Mouse (Mus musculus): ENCODE data around the gene Ppm1d. TPM values are rescaled to one million over a fixed set of nuclear protein-coding genes. Genes with fewer than 3 reads are reported as not detected.

Ppm1d gene
- polyA plus RNA-seq, 1 experiment, result 12.8 TPM

GRCm38 (mm10) chr11:85379091-85379490, 68.0 kb downstream of the Ppm1d start:
- Histone ChIP-seq H3K4me1 (replicated peaks; ENCODE audit: control insufficient read depth, insufficient read depth, low read length) (no peaks in the 10 kb centered on the region), H3K4me3 (ENCODE audit: control insufficient read depth, insufficient read depth, low read length) (no peak overlapping the region), H3K27ac (ENCODE audit: control insufficient read depth, insufficient read depth, low read length) (no peak overlapping the region), H3K36me3 (ENCODE audit: control insufficient read depth, insufficient read depth, low read length) (no peaks in the 10 kb centered on the region), H3K27me3 (ENCODE audit: control insufficient read depth, insufficient read depth, low read length) (no peaks in the 10 kb centered on the region)
- no peak for DNase-seq
- no peak for TF ChIP-seq CTCF (IDR thresholded peaks at IDR 0.05; ENCODE audit: borderline replicate concordance, control insufficient read depth, extremely low read depth, insufficient read depth, low read length, poor library complexity)
- no peak for TF ChIP-seq POLR2A (IDR thresholded peaks at IDR 0.05; ENCODE audit: control insufficient read depth, extremely low read depth, insufficient read depth, low read length, poor library complexity)
- WGBS, result 94% methylated on average over 3 of the region's 3 CpGs

GRCm38 (mm10) chr11:85380046-85380445, 69.0 kb downstream of the Ppm1d start:
- Histone ChIP-seq H3K27me3 (ENCODE audit: control insufficient read depth, insufficient read depth, low read length) (no peaks in the 10 kb centered on the region), H3K4me1 (replicated peaks; ENCODE audit: control insufficient read depth, insufficient read depth, low read length) (no peaks in the 10 kb centered on the region), H3K36me3 (ENCODE audit: control insufficient read depth, insufficient read depth, low read length) (no peaks in the 10 kb centered on the region), H3K4me3 (ENCODE audit: control insufficient read depth, insufficient read depth, low read length) (no peak overlapping the region), H3K27ac (ENCODE audit: control insufficient read depth, insufficient read depth, low read length) (no peak overlapping the region)
- 61% methylated on average over 1 of the region's 1 CpGs for WGBS
- no peak for TF ChIP-seq CTCF (IDR thresholded peaks at IDR 0.05; ENCODE audit: borderline replicate concordance, control insufficient read depth, extremely low read depth, insufficient read depth, low read length, poor library complexity)
- TF ChIP-seq POLR2A (IDR thresholded peaks at IDR 0.05; ENCODE audit: control insufficient read depth, extremely low read depth, insufficient read depth, low read length, poor library complexity), result no peak
- no peak for DNase-seq

GRCm38 (mm10) chr11:85382055-85382454, 71.0 kb downstream of the Ppm1d start:
- WGBS, result 23% methylated on average over 4 of the region's 4 CpGs
- Histone ChIP-seq H3K4me1 (replicated peaks; ENCODE audit: control insufficient read depth, insufficient read depth, low read length) (no peaks in the 10 kb centered on the region), H3K4me3 (ENCODE audit: control insufficient read depth, insufficient read depth, low read length) (no peak overlapping the region), H3K27me3 (ENCODE audit: control insufficient read depth, insufficient read depth, low read length) (no peaks in the 10 kb centered on the region), H3K36me3 (ENCODE audit: control insufficient read depth, insufficient read depth, low read length) (no peaks in the 10 kb centered on the region), H3K27ac (ENCODE audit: control insufficient read depth, insufficient read depth, low read length) (no peak overlapping the region)
- no peak for TF ChIP-seq POLR2A (IDR thresholded peaks at IDR 0.05; ENCODE audit: control insufficient read depth, extremely low read depth, insufficient read depth, low read length, poor library complexity)
- peak; percentile 46; the same call in 1 of the 2 replicates for TF ChIP-seq CTCF (IDR thresholded peaks at IDR 0.05; ENCODE audit: borderline replicate concordance, control insufficient read depth, extremely low read depth, insufficient read depth, low read length, poor library complexity)
- peak; percentile 63 for DNase-seq

GRCm38 (mm10) chr11:85383975-85384821, 73.2 kb downstream of the Ppm1d start:
- TF ChIP-seq POLR2A (IDR thresholded peaks at IDR 0.05; ENCODE audit: control insufficient read depth, extremely low read depth, insufficient read depth, low read length, poor library complexity) (no peak), CTCF (IDR thresholded peaks at IDR 0.05; ENCODE audit: borderline replicate concordance, control insufficient read depth, extremely low read depth, insufficient read depth, low read length, poor library complexity) (no peak)
- DNase-seq, result no peak
- Histone ChIP-seq H3K4me3 (ENCODE audit: control insufficient read depth, insufficient read depth, low read length) (no peak overlapping the region), H3K4me1 (replicated peaks; ENCODE audit: control insufficient read depth, insufficient read depth, low read length) (no peaks in the 10 kb centered on the region), H3K27me3 (ENCODE audit: control insufficient read depth, insufficient read depth, low read length) (no peaks in the 10 kb centered on the region), H3K36me3 (ENCODE audit: control insufficient read depth, insufficient read depth, low read length) (no peaks in the 10 kb centered on the region), H3K27ac (ENCODE audit: control insufficient read depth, insufficient read depth, low read length) (no peak overlapping the region)
- 80% methylated on average over 7 of the region's 7 CpGs for WGBS

GRCm38 (mm10) chr11:85392179-85392863, 81.3 kb downstream of the Ppm1d start:
- Histone ChIP-seq H3K4me3 (ENCODE audit: control insufficient read depth, insufficient read depth, low read length) (no peak overlapping the region), H3K27ac (ENCODE audit: control insufficient read depth, insufficient read depth, low read length) (no peak overlapping the region), H3K4me1 (replicated peaks; ENCODE audit: control insufficient read depth, insufficient read depth, low read length) (no peaks in the 10 kb centered on the region), H3K27me3 (ENCODE audit: control insufficient read depth, insufficient read depth, low read length) (no peaks in the 10 kb centered on the region), H3K36me3 (ENCODE audit: control insufficient read depth, insufficient read depth, low read length) (no peaks in the 10 kb centered on the region)
- DNase-seq, result no peak
- TF ChIP-seq CTCF (IDR thresholded peaks at IDR 0.05; ENCODE audit: borderline replicate concordance, control insufficient read depth, extremely low read depth, insufficient read depth, low read length, poor library complexity), result no peak
- TF ChIP-seq POLR2A (IDR thresholded peaks at IDR 0.05; ENCODE audit: control insufficient read depth, extremely low read depth, insufficient read depth, low read length, poor library complexity), result no peak
- 95% methylated on average over 12 of the region's 12 CpGs for WGBS

- no peaks in the 10 kb centered on the region for H3K4me1 ChIP-seq (replicated peaks; ENCODE audit: control insufficient read depth, insufficient read depth, low read length)
- TF ChIP-seq CTCF (IDR thresholded peaks at IDR 0.05; ENCODE audit: borderline replicate concordance, control insufficient read depth, extremely low read depth, insufficient read depth, low read length, poor library complexity) (no peak), POLR2A (IDR thresholded peaks at IDR 0.05; ENCODE audit: control insufficient read depth, extremely low read depth, insufficient read depth, low read length, poor library complexity) (no peak)
- DNase-seq, result no peak
- no peak overlapping the region for H3K4me3 ChIP-seq (ENCODE audit: control insufficient read depth, insufficient read depth, low read length)
- H3K36me3 ChIP-seq (ENCODE audit: control insufficient read depth, insufficient read depth, low read length), result no peaks in the 10 kb centered on the region
- H3K27ac ChIP-seq (ENCODE audit: control insufficient read depth, insufficient read depth, low read length), result no peak overlapping the region
- 94% methylated on average over 9 of the region's 9 CpGs for WGBS
- H3K27me3 ChIP-seq (ENCODE audit: control insufficient read depth, insufficient read depth, low read length), result no peaks in the 10 kb centered on the region
Observed at GRCm38 (mm10) chr11:85392864-85393220, 81.8 kb downstream of the Ppm1d start.

Measured in thymus, adult 2 months (tissue).